Mouse (Mus musculus): Measurements from ENCODE around the gene Cers1. TPM values are rescaled to one million over a fixed set of nuclear protein-coding genes. Genes with fewer than 3 reads are reported as not detected.

Gene Cers1
- polyA plus RNA-seq, 1 experiment from 2014 or later: 10.6 TPM

- H3K9ac ChIP-seq (ENCODE audit: low read length): no peak overlapping the region
- no peak overlapping the region for H3K4me3 ChIP-seq (ENCODE audit: low read depth, low read length)
- DNase-seq (ENCODE audit: low spot score): no peak
- H3K4me2 ChIP-seq (ENCODE audit: low read depth, low read length, severe bottlenecking): no peak overlapping the region
- ATAC-seq (replicated peaks; ENCODE audit: low FRiP score): no peak
- no peak overlapping the region for H3K27ac ChIP-seq (ENCODE audit: low read depth, low read length)
- H3K9me3 ChIP-seq (ENCODE audit: control insufficient read depth, low read length): no peaks in the 10 kb centered on the region
- peaks cover 49% of the 10 kb centered on the region for H3K36me3 ChIP-seq (ENCODE audit: control insufficient read depth, insufficient read depth, low read length)
- no peaks in the 10 kb centered on the region for H3K27me3 ChIP-seq (ENCODE audit: control insufficient read depth, insufficient read depth, low read length)
- 94% methylated on average over 7 of the region's 7 CpGs for WGBS
- H3K4me1 ChIP-seq (replicated peaks; ENCODE audit: control insufficient read depth, insufficient read depth, low read length): no peaks in the 10 kb centered on the region
Observed at GRCm38 (mm10) chr8:70338931-70339330, 23.4 kb downstream of the Cers1 start.

- WGBS: 94% methylated on average over 7 of the region's 7 CpGs
- H3K4me1 ChIP-seq (replicated peaks; ENCODE audit: control insufficient read depth, insufficient read depth, low read length): no peaks in the 10 kb centered on the region
- ATAC-seq (replicated peaks; ENCODE audit: low FRiP score) (no peak), DNase-seq (ENCODE audit: low spot score) (no peak)
- H3K36me3 ChIP-seq (ENCODE audit: control insufficient read depth, insufficient read depth, low read length): peaks cover 33% of the 10 kb centered on the region
- H3K9ac ChIP-seq (ENCODE audit: low read length): no peak overlapping the region
- no peak overlapping the region for H3K4me2 ChIP-seq (ENCODE audit: low read depth, low read length, severe bottlenecking)
- H3K9me3 ChIP-seq (ENCODE audit: control insufficient read depth, low read length): no peaks in the 10 kb centered on the region
- H3K27ac ChIP-seq (ENCODE audit: low read depth, low read length): no peak overlapping the region
- H3K27me3 ChIP-seq (ENCODE audit: control insufficient read depth, insufficient read depth, low read length): no peaks in the 10 kb centered on the region
- no peak overlapping the region for H3K4me3 ChIP-seq (ENCODE audit: low read depth, low read length)
Observed at GRCm38 (mm10) chr8:70340659-70341058, 25.1 kb downstream of the Cers1 start.

- H3K9ac ChIP-seq (ENCODE audit: low read length): no peak overlapping the region
- no peak overlapping the region for H3K4me3 ChIP-seq (ENCODE audit: low read depth, low read length)
- no peak overlapping the region for H3K27ac ChIP-seq (ENCODE audit: low read depth, low read length)
- ATAC-seq (replicated peaks; ENCODE audit: low FRiP score) (no peak), DNase-seq (ENCODE audit: low spot score) (no peak)
- no peaks in the 10 kb centered on the region for H3K4me1 ChIP-seq (replicated peaks; ENCODE audit: control insufficient read depth, insufficient read depth, low read length)
- WGBS: 94% methylated on average over 14 of the region's 14 CpGs
- peaks cover 26% of the 10 kb centered on the region for H3K36me3 ChIP-seq (ENCODE audit: control insufficient read depth, insufficient read depth, low read length)
- H3K27me3 ChIP-seq (ENCODE audit: control insufficient read depth, insufficient read depth, low read length): no peaks in the 10 kb centered on the region
- H3K9me3 ChIP-seq (ENCODE audit: control insufficient read depth, low read length): no peaks in the 10 kb centered on the region
- no peak overlapping the region for H3K4me2 ChIP-seq (ENCODE audit: low read depth, low read length, severe bottlenecking)
Observed at GRCm38 (mm10) chr8:70342007-70342406, 26.4 kb downstream of the Cers1 start.

GRCm38 (mm10) chr8:70343076-70343475 lies 27.5 kb downstream of the Cers1 start:
- H3K4me3 ChIP-seq (ENCODE audit: low read depth, low read length): no peak overlapping the region
- H3K27ac ChIP-seq (ENCODE audit: low read depth, low read length): no peak overlapping the region
- H3K9ac ChIP-seq (ENCODE audit: low read length): no peak overlapping the region
- no peak for DNase-seq (ENCODE audit: low spot score)
- no peaks in the 10 kb centered on the region for H3K9me3 ChIP-seq (ENCODE audit: control insufficient read depth, low read length)
- peaks cover 19% of the 10 kb centered on the region for H3K36me3 ChIP-seq (ENCODE audit: control insufficient read depth, insufficient read depth, low read length)
- H3K4me2 ChIP-seq (ENCODE audit: low read depth, low read length, severe bottlenecking): no peak overlapping the region
- no peaks in the 10 kb centered on the region for H3K4me1 ChIP-seq (replicated peaks; ENCODE audit: control insufficient read depth, insufficient read depth, low read length)
- no peaks in the 10 kb centered on the region for H3K27me3 ChIP-seq (ENCODE audit: control insufficient read depth, insufficient read depth, low read length)
- no peak for ATAC-seq (replicated peaks; ENCODE audit: low FRiP score)
- WGBS: 79% methylated on average over 7 of the region's 7 CpGs

GRCm38 (mm10) chr8:70343696-70344095 lies 28.1 kb downstream of the Cers1 start:
- Histone ChIP-seq H3K4me3 (ENCODE audit: low read depth, low read length) (no peak overlapping the region), H3K36me3 (ENCODE audit: control insufficient read depth, insufficient read depth, low read length) (peaks cover 15% of the 10 kb centered on the region), H3K9me3 (ENCODE audit: control insufficient read depth, low read length) (no peaks in the 10 kb centered on the region), H3K27me3 (ENCODE audit: control insufficient read depth, insufficient read depth, low read length) (no peaks in the 10 kb centered on the region), H3K4me2 (ENCODE audit: low read depth, low read length, severe bottlenecking) (no peak overlapping the region), H3K9ac (ENCODE audit: low read length) (no peak overlapping the region), H3K4me1 (replicated peaks; ENCODE audit: control insufficient read depth, insufficient read depth, low read length) (0 out of 2 replicates have a peak, but pooled peaks cover under 1% of the 10 kb centered on the region), H3K27ac (ENCODE audit: low read depth, low read length) (no peak overlapping the region)
- ATAC-seq (replicated peaks; ENCODE audit: low FRiP score) (no peak), DNase-seq (ENCODE audit: low spot score) (no peak)
- WGBS: 68% methylated on average over 6 of the region's 6 CpGs

GRCm38 (mm10) chr8:70344279-70344678 lies 28.7 kb downstream of the Cers1 start:
- 90% methylated on average over 2 of the region's 2 CpGs for WGBS
- H3K9ac ChIP-seq (ENCODE audit: low read length): no peak overlapping the region
- peaks cover 13% of the 10 kb centered on the region for H3K36me3 ChIP-seq (ENCODE audit: control insufficient read depth, insufficient read depth, low read length)

GRCm38 (mm10) chr8:70347443-70347842 lies 31.9 kb downstream of the Cers1 start:
- Histone ChIP-seq H3K9ac (ENCODE audit: low read length) (no peak overlapping the region), H3K27ac (ENCODE audit: low read depth, low read length) (no peak overlapping the region), H3K4me1 (replicated peaks; ENCODE audit: control insufficient read depth, insufficient read depth, low read length) (peaks cover 19% of the 10 kb centered on the region), H3K4me2 (ENCODE audit: low read depth, low read length, severe bottlenecking) (no peak overlapping the region), H3K27me3 (ENCODE audit: control insufficient read depth, insufficient read depth, low read length) (no peaks in the 10 kb centered on the region), H3K4me3 (ENCODE audit: low read depth, low read length) (no peak overlapping the region), H3K36me3 (ENCODE audit: control insufficient read depth, insufficient read depth, low read length) (no peaks in the 10 kb centered on the region; the same call in 1 of the 2 replicates), H3K9me3 (ENCODE audit: control insufficient read depth, low read length) (no peaks in the 10 kb centered on the region)
- ATAC-seq (replicated peaks; ENCODE audit: low FRiP score): no peak
- 92% methylated on average over 4 of the region's 4 CpGs for WGBS
- DNase-seq (ENCODE audit: low spot score): no peak

More at GRCm38 (mm10) chr8:70344279-70344678, 28.7 kb downstream of the Cers1 start:
- DNase-seq (ENCODE audit: low spot score) (no peak), ATAC-seq (replicated peaks; ENCODE audit: low FRiP score) (no peak)
- Histone ChIP-seq H3K9me3 (ENCODE audit: control insufficient read depth, low read length) (no peaks in the 10 kb centered on the region), H3K4me2 (ENCODE audit: low read depth, low read length, severe bottlenecking) (no peak overlapping the region), H3K4me1 (replicated peaks; ENCODE audit: control insufficient read depth, insufficient read depth, low read length) (0 out of 2 replicates have a peak, but pooled peaks cover 2% of the 10 kb centered on the region), H3K4me3 (ENCODE audit: low read depth, low read length) (no peak overlapping the region), H3K27ac (ENCODE audit: low read depth, low read length) (no peak overlapping the region), H3K27me3 (ENCODE audit: control insufficient read depth, insufficient read depth, low read length) (no peaks in the 10 kb centered on the region)

GRCm38 (mm10) chr8:70347860-70348420 lies 32.4 kb downstream of the Cers1 start:
- ATAC-seq (replicated peaks; ENCODE audit: low FRiP score) (no peak), DNase-seq (ENCODE audit: low spot score) (no peak)
- H3K9ac ChIP-seq (ENCODE audit: low read length): no peak overlapping the region
- no peaks in the 10 kb centered on the region for H3K9me3 ChIP-seq (ENCODE audit: control insufficient read depth, low read length)
- H3K36me3 ChIP-seq (ENCODE audit: control insufficient read depth, insufficient read depth, low read length): no peaks in the 10 kb centered on the region; the same call in 1 of the 2 replicates
- no peak overlapping the region for H3K4me3 ChIP-seq (ENCODE audit: low read depth, low read length)
- H3K4me2 ChIP-seq (ENCODE audit: low read depth, low read length, severe bottlenecking): no peak overlapping the region
- WGBS: 76% methylated on average over 1 of the region's 1 CpGs
- no peak overlapping the region for H3K27ac ChIP-seq (ENCODE audit: low read depth, low read length)
- no peaks in the 10 kb centered on the region for H3K27me3 ChIP-seq (ENCODE audit: control insufficient read depth, insufficient read depth, low read length)
- peaks cover 19% of the 10 kb centered on the region for H3K4me1 ChIP-seq (replicated peaks; ENCODE audit: control insufficient read depth, insufficient read depth, low read length)
